Mouse (Mus musculus) liver, embryonic 14.5 days (tissue): ENCODE results near the gene Pkig.

ENCODE experiments used
- CTCF ChIP-seq: IDR thresholded peaks from 2 replicates; pipeline ENCODE4 v1.5.1; 2016; ENCODE audit warnings: antibody characterized with exemption, low read depth, control low read depth
- EP300 ChIP-seq: IDR thresholded peaks from 2 replicates; pipeline ENCODE4 v1.6.1; 2016; ENCODE audit warnings: antibody characterized with exemption, low read depth

- TF ChIP-seq CTCF = no peak
- TF ChIP-seq EP300 = no peak
Measured at GRCm38 (mm10) chr2:163761402-163761801, 103.2 kb downstream of the Pkig start.
